Mouse (Mus musculus) kidney, adult 9 months (tissue): ENCODE data around the gene Galnt9.

Source experiments
- DNase-seq: peaks from one replicate; pipeline ENCODE4 v3.0.0; 2022

The Galnt9 gene

GRCm38 (mm10) chr5:110594465-110594864, 50.3 kb downstream of the Galnt9 start:
- no peak for DNase-seq

GRCm38 (mm10) chr5:110595341-110595740, 51.2 kb downstream of the Galnt9 start:
- DNase-seq: no peak

DNA sequence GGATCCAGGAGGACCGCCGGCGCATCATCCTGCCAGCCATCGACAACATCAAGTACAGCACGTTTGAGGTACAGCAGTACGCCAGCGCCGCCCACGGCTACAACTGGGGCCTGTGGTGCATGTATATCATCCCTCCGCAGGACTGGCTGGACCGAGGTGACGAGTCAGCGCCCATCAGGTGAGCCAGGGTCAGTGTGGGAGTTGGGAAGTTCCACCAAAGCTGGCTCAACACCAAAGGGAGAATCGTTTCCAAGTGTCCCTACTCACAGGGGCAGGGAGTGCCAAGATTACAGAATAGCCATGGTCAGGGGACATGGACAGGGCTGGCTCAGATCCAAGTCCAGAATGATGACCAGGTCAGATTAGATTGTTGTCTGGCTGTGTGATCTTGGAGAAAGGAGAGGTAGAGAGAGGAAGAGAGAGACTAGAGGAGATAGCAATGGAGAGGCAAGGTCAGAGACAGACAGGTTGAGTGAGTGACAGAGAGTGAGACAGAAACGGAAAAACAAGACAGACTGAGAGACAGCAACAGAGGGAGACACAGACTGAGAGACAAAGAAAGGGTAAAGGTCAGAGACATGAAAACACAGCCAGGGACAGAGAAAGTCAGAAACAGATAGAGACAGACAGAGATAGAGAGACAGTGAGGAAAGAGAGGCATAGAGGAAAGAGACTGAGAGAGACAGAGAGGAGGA, 52.1 kb downstream of the Galnt9 start:
- peak; percentile 72 for DNase-seq

DNA sequence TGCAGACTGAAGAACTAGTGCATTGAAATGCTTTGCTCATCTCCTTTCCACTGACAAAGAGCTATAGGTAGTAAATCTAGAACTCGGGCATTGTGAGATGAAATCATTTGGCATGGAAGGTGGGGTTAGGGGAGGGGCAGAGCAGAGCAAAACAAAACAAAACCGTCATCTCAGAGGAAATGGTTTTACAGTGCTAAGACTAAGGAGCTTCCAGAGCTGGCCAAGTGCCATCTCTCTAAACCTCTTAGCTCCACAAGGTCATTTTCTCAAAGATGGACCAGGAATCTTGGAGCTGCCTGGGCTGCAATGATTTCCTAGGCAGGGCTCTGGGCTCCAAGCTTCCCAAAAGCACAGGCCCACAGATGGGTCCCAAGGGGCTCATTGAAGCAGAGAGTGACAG, 53.3 kb downstream of the Galnt9 start:
- peak; percentile 29 for DNase-seq

DNA sequence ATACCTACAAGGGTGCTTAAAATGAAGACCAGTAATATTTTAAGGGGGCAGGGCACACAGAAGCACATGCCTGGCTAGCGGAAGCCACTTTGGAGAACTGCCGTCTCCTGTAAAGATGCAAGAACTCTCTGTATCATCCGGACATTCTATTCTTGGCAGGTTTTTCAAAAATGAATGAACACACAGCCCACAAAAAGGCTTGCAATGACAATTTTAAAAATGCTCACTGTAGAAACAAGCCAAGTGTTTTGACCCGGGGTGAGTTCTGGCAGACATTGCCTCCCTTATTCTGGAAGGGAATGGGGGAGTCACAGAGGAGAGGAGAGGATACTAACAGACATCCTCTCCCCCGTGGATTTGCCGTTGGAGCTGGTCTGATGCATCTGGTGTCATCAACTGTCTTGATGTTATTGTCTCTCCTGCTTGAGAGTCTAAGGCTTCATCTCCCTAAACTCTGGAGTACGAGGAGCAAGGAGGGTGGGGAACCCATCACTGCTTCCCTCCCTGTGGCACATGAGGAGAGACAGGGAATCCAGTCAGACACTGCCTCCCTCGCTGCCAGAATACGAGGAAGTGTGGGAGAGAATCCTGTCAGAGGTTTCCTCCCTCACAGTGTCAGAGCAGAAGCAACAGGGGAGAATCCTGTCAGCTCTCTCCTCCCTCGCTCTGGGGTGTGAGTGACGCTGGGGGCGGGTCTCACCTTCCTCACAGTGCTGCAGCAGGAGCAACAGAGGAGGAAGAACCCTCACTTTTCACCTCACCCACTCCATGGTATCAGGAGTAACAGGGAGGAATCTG, 54.3 kb downstream of the Galnt9 start:
- peak; percentile 8 for DNase-seq

- DNase-seq: no peak
Observed at GRCm38 (mm10) chr5:110603016-110603685, 59.0 kb downstream of the Galnt9 start.

DNA sequence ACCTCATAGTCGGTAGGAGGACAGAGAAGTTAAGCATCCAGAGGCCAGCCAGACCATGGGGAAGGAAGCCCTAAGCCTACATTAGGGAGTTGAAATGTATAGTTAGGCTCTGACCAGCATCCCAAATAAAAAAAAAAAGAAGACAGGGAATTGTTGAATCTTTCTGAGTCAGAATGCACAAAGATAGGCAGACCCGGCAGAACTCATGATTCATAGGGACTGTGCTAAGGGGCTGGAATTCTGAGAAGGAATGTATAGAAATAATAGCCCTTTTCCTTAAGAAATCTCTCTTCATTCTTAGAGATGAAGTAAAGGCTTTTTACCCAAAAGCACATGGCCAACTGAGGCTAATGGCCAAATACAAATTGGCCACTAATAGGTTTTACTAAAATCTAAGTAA, 60.2 kb downstream of the Galnt9 start:
- no peak for DNase-seq

DNA sequence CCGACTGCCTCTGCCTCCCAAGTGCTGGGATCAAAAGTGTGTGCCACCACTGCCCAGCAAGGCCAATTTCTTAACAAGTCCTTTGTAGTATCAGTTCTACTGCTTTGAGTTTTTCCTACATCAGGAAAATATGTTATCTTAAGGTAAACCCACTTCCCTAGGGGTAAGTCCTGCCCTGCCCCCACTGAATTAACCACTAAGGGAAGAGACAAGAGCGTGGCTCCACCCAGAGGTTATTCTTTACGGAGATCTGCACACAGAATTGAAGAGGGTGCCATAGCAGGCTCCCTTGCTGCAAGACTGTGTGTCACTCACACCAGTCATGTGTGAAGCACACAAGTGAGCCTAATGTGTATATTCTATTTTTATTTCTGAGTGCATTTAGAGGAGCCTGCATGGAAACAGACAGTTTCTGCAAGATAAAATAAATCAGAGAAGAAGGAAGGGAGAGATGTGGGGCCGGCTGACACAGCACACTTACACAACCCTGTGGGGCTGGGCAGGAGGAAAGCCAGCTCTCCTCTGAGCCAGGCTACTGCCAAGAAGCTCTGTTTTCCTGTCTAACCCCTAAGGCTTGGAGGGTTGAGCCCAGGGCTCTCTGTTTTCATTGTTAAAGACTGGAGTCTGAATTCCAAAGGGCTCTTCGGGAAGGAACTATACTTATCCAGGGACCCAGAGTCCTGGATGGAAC, 61.5 kb downstream of the Galnt9 start:
- DNase-seq: no peak

DNA sequence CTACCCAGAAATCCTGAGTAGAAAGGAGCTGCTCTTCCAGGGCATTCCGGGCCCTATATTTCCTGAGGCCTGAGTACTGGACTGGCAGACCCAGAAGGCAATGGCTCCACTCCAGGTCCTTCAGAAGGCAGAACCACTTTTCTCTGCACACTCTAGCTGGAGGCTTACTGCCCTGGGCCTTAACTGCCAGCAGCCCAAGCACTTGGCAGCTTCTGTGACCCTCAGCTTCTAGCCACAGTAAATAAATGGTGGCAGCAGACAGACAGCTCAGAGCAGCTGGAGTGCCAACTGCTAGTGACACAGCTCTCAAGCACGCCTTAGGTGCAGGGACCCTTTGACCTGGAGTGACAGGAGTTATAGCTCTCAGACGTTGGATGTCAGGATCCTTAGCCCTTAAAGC, 63.6 kb downstream of the Galnt9 start:
- DNase-seq: no peak

DNA sequence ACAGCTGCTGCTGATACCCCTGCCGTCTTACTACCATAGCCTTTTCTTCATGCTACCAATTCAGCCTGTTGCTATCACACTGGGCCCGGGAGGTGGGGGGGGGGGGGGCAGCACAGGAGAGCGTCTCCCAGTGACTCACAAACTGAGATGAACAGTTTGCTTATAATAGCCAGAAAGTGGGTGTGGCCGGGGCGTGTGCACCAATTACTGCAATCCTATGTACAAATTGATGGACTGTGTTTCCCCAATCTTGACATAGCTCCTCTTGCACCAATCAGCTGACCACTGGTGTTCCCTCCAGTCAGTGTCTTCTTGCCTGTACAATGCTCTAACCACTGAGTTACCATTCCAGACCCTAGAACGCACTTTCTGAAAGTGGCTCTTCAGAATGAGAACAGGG, 64.2 kb downstream of the Galnt9 start:
- no peak for DNase-seq

DNA sequence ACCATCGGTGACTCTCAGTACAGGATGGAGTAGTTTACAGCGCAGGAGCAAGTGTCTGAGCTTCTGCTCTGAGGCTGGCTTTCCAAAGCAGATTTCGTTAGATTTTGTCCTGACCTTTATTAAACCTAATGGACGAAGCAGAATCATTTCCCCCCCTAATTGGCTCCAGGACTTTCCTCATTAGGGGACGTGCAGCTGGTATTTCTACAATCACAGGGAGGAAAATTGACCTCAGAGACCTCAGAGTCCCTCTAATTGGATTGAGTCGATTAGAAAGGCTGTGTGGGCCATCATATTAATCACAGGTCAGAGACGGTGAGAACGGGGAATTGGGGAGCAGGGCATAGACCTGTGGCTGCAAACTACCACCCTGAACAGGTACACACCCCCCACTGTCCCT, 64.8 kb downstream of the Galnt9 start:
- no peak for DNase-seq

GRCm38 (mm10) chr5:110609425-110609824, 65.3 kb downstream of the Galnt9 start:
- no peak for DNase-seq

DNA sequence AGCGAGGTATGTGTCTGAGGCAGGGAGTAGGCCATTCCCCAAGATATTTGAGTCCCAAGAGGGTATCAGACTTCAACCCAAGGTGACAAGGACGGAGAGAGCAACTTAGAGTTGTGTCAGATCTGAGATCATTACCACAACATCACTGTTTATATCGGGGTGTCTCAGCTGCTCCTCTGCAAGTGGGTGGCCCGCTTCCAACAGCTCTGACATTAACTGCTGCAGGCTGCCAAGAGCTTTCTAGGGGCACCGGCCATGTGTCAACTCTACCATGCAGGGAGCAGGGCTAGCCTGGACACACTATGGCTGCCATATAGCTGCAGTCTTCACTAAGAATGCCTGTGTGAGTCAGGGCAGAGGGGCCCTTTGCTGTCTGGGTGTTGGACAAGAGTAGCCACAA, 65.7 kb downstream of the Galnt9 start:
- DNase-seq: no peak

DNA sequence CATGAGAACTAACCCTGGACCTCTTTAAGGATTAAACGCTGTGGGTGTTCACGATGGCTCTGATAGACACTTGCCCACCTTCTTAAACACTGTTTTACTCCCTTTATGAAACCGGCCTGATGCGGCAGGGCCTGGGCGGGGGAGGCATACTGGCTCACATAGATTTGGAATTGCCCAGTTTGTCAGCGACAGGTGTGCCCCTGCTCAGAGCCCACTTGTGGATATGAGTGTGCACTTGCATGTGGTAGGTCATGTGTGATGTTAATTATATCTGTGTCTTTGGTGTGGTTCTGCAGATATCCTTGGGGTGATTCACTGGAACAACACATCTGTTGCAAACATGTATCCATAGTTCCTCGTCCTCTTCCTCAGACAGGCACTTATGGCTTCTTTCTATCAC, 66.3 kb downstream of the Galnt9 start:
- DNase-seq: no peak

DNA sequence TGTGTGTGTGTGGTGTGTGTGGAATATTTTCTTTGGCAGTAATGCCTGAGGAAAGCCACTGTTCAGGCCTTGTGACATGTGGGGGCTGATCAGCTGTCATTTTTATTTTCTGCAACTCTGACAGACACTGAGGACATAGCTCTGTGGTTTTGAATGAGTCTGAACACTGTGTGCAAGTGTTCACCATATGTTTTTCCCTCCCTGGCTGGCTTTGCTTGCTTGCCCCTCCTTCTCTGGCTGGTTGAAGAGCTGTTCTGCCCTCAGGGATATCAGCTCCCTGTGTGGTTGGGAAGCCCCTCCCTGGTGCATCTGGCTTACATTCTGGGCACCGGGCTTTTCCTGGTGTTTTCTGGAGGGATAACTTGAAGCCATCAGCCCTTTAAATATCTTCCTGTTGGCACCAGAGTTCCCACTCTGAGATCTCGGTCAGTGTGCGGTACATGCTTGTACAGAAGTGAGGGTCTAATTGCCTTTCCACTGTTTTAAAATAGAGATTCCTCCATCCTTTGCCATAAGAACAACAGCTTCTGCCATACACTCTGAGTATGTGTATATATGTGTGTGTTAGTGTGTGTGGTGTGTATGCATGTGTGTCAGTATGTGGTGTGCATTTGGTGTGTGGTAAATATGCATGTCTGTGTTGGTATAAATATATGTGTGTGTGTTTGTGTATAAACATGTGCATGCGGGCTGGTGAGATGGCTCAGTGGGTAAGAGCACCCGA, 67.4 kb downstream of the Galnt9 start:
- no peak for DNase-seq

- no peak for DNase-seq
Observed at GRCm38 (mm10) chr5:110619226-110619625, 75.1 kb downstream of the Galnt9 start.

- no peak for DNase-seq
Observed at GRCm38 (mm10) chr5:110624319-110624718, 80.2 kb downstream of the Galnt9 start.

DNA sequence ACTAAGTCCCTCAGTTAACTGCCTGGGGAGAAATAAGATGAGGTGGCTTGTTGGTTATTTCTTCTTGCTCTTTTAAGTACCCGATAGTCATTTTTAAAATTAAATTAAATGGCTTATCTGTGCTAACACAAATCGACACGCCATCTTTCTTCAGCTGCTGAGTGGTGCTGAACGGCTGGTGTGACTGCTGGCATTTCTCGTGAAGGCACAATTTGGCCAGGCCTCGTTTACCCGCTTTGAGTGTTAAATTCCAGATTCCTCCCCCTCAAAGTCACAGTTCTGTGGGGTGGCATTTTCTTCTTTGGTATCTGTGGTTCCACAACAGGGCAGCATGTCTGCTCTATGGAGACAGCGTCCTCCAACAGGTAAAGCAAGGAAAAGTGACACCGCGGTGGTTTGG, 83.2 kb downstream of the Galnt9 start:
- DNase-seq: no peak

- no peak for DNase-seq
Observed at GRCm38 (mm10) chr5:110628156-110628555, 84.0 kb downstream of the Galnt9 start.

GRCm38 (mm10) chr5:110629525-110630120, 85.5 kb downstream of the Galnt9 start:
- DNase-seq: peak; percentile 81

GRCm38 (mm10) chr5:110635951-110636707, 92.0 kb downstream of the Galnt9 start:
- DNase-seq: peak; percentile 49
